Mouse (Mus musculus) liver, embryonic 13.5 days (tissue): ENCODE data around the gene Ubr3. TPM values are rescaled to one million over a fixed set of nuclear protein-coding genes. Genes with fewer than 3 reads are reported as not detected.
"Not testable (repeated sequence)": the region's sequence is repeated elsewhere in the genome, so short reads cannot be mapped to it uniquely, and the experiment has no call there.

ENCODE experiments used
- ATAC-seq: fragments of 200-750 bp; cut with Nextera tagmentation; 2 replicates; pipeline ENCODE4 v1.8.0; 2017; ENCODE audit warnings: low read depth, mild to moderate bottlenecking, moderate number of reproducible peaks, moderate library complexity
- DNase-seq: peaks from one replicate; pipeline ENCODE4 v3.0.0; 2022
- H3K27ac ChIP-seq: fragments of 300-500 bp; sonication (generic); 2 replicates; pipeline ENCODE4 v1.5.1; 2015; ENCODE audit warnings: moderate library complexity, mild to moderate bottlenecking, inconsistent platforms
- H3K27me3 ChIP-seq: fragments of 300-500 bp; sonication (generic); 2 replicates; pipeline ENCODE4 v1.6.1; 2015; ENCODE audit warnings: mild to moderate bottlenecking, inconsistent platforms
- H3K36me3 ChIP-seq: fragments of 300-500 bp; sonication (generic); 2 replicates; pipeline ENCODE4 v1.6.1; 2015; ENCODE audit warnings: mild to moderate bottlenecking, inconsistent platforms
- H3K4me1 ChIP-seq: fragments of 300-500 bp; sonication (generic); replicated peaks from 2 replicates; pipeline ENCODE4 v1.6.1; 2015; ENCODE audit warnings: inconsistent platforms
- H3K4me2 ChIP-seq: fragments of 300-500 bp; sonication (generic); 2 replicates; pipeline ENCODE4 v1.6.1; 2015; ENCODE audit warnings: inconsistent platforms, mild to moderate bottlenecking, moderate library complexity
- H3K4me3 ChIP-seq: fragments of 300-500 bp; sonication (generic); replicated peaks from 2 replicates; pipeline ENCODE4 v1.5.1; 2015; ENCODE audit warnings: mild to moderate bottlenecking, inconsistent platforms
- H3K9ac ChIP-seq: fragments of 300-500 bp; sonication (generic); 2 replicates; pipeline ENCODE4 v1.6.1; 2015; ENCODE audit warnings: mild to moderate bottlenecking, inconsistent platforms
- H3K9me3 ChIP-seq: fragments of 300-500 bp; sonication (generic); replicated peaks from 2 replicates; pipeline ENCODE4 v1.6.1; 2016; ENCODE audit warnings: inconsistent platforms
- WGBS: fragments of 180-500 bp; shearing (Covaris S2); methylation state at CpG from one replicate; pipeline ENCODE4 v1.1.7; 2015; ENCODE audit not compliant: insufficient replicate concordance; 5-methylcytosine and 5-hydroxymethylcytosine counted together
- polyA plus RNA-seq: library from polyadenylated mRNA; unstranded; fragments of >200 nt; fragmentation: Nextera tagmentation; extraction: Ambion mirVana; gene quantifications from 2 replicates; pipeline ENCODE4 v1.2.1, GENCODE M21; 2015

The Ubr3 gene
- polyA plus RNA-seq, 1 experiment from 2014 or later = 5.1 TPM

GRCm38 (mm10) chr2:69885451-69886305 lies 11.4 kb upstream of the Ubr3 start, which contains the start of gene Mettl5:
Gene Mettl5, minus strand, starts transcription at chr2:69885615.
- H3K4me1 ChIP-seq = peaks cover 18% of the 10 kb centered on the region
- H3K27me3 ChIP-seq = no peaks in the 10 kb centered on the region
- peak within 1 kb of the TSS; percentile 66 for H3K4me2 ChIP-seq
- H3K36me3 ChIP-seq = peaks cover 2% of the 10 kb centered on the region; the same call in 1 of the 2 replicates
- H3K27ac ChIP-seq = peak within 1 kb of the TSS; percentile 84
- DNase-seq (peak; percentile 84), ATAC-seq (peak; percentile 98)
- WGBS = under 1% methylated on average over 45 of the region's 45 CpGs
- H3K9ac ChIP-seq = peak within 1 kb of the TSS; percentile 94
- H3K4me3 ChIP-seq = peak within 1 kb of the TSS; percentile 87
- no peaks in the 10 kb centered on the region for H3K9me3 ChIP-seq

GRCm38 (mm10) chr2:69888957-69889356 lies 8.1 kb upstream of the Ubr3 start:
- Histone ChIP-seq H3K27me3 (no peaks in the 10 kb centered on the region), H3K4me3 (no peak overlapping the region), H3K4me2 (no peak overlapping the region), H3K36me3 (no peaks in the 10 kb centered on the region), H3K4me1 (peaks cover 30% of the 10 kb centered on the region), H3K9ac (no peak overlapping the region), H3K27ac (no peak overlapping the region), H3K9me3 (no peaks in the 10 kb centered on the region)
- 56% methylated on average over 2 of the region's 2 CpGs for WGBS
- ATAC-seq (no peak), DNase-seq (no peak)

- Histone ChIP-seq H3K4me3 (no peak overlapping the region), H3K27me3 (no peaks in the 10 kb centered on the region), H3K4me2 (no peak overlapping the region), H3K4me1 (peaks cover 26% of the 10 kb centered on the region), H3K9me3 (no peaks in the 10 kb centered on the region), H3K36me3 (no peaks in the 10 kb centered on the region), H3K27ac (no peak overlapping the region), H3K9ac (no peak overlapping the region)
- 33% methylated on average over 7 of the region's 7 CpGs for WGBS
- ATAC-seq = no peak
- DNase-seq = no peak
Observed at GRCm38 (mm10) chr2:69890843-69891242, 6.2 kb upstream of the Ubr3 start.

- no peaks in the 10 kb centered on the region for H3K36me3 ChIP-seq
- H3K9me3 ChIP-seq = no peaks in the 10 kb centered on the region
- H3K4me3 ChIP-seq = no peak overlapping the region
- H3K4me2 ChIP-seq = no peak overlapping the region
- no peak for DNase-seq
- H3K9ac ChIP-seq = no peak overlapping the region
- 93% methylated on average over 1 of the region's 1 CpGs for WGBS
- peaks cover 31% of the 10 kb centered on the region for H3K4me1 ChIP-seq
- no peak overlapping the region for H3K27ac ChIP-seq
- ATAC-seq = no peak
- H3K27me3 ChIP-seq = no peaks in the 10 kb centered on the region
Observed at GRCm38 (mm10) chr2:69893145-69893544, 3.9 kb upstream of the Ubr3 start.

GRCm38 (mm10) chr2:69893891-69894290 lies 3.2 kb upstream of the Ubr3 start:
- no peak overlapping the region for H3K4me3 ChIP-seq
- 78% methylated on average over 5 of the region's 5 CpGs for WGBS
- H3K4me1 ChIP-seq = peaks cover 39% of the 10 kb centered on the region
- ATAC-seq (no peak), DNase-seq (no peak)
- no peak overlapping the region for H3K9ac ChIP-seq
- H3K36me3 ChIP-seq = no peaks in the 10 kb centered on the region
- no peak overlapping the region for H3K27ac ChIP-seq
- no peaks in the 10 kb centered on the region for H3K9me3 ChIP-seq
- no peak overlapping the region for H3K4me2 ChIP-seq
- no peaks in the 10 kb centered on the region for H3K27me3 ChIP-seq

GRCm38 (mm10) chr2:69895502-69896223 lies 1.4 kb upstream of the Ubr3 start:
- Histone ChIP-seq H3K27me3 (no peaks in the 10 kb centered on the region), H3K9ac (no peak overlapping the region), H3K4me1 (peaks cover 49% of the 10 kb centered on the region), H3K4me2 (peak overlapping the region; percentile 36), H3K36me3 (no peaks in the 10 kb centered on the region), H3K4me3 (no peak overlapping the region), H3K27ac (peak overlapping the region; percentile 74), H3K9me3 (no peaks in the 10 kb centered on the region)
- DNase-seq (no peak), ATAC-seq (no peak)
- 61% methylated on average over 14 of the region's 14 CpGs for WGBS

- Histone ChIP-seq H3K27ac (peak overlapping the region; percentile 74), H3K4me2 (peak overlapping the region; percentile 36)
- 45% methylated on average over 4 of the region's 4 CpGs for WGBS
Observed at GRCm38 (mm10) chr2:69896224-69896581, 843 bp upstream of the Ubr3 start.

GRCm38 (mm10) chr2:69897618-69898575 lies 851 bp downstream of the Ubr3 start:
- ATAC-seq (peak; percentile 79), DNase-seq (peak; percentile 72)
- peaks cover 40% of the 10 kb centered on the region for H3K4me1 ChIP-seq
- under 1% methylated on average over 54 of the region's 55 CpGs for WGBS
- H3K27ac ChIP-seq = peak overlapping the region; percentile 96
- H3K4me2 ChIP-seq = peak overlapping the region; percentile 96
- H3K36me3 ChIP-seq = peaks cover 2% of the 10 kb centered on the region; the same call in 1 of the 2 replicates
- H3K4me3 ChIP-seq = peak overlapping the region; percentile 99
- peak overlapping the region; percentile 99 for H3K9ac ChIP-seq
- no peaks in the 10 kb centered on the region for H3K9me3 ChIP-seq
- no peaks in the 10 kb centered on the region for H3K27me3 ChIP-seq

More at GRCm38 (mm10) chr2:69896224-69896581, 843 bp upstream of the Ubr3 start:
- DNase-seq (no peak), ATAC-seq (no peak)
- Histone ChIP-seq H3K27me3 (no peaks in the 10 kb centered on the region), H3K36me3 (no peaks in the 10 kb centered on the region), H3K9me3 (no peaks in the 10 kb centered on the region), H3K4me3 (no peak overlapping the region), H3K4me1 (peaks cover 44% of the 10 kb centered on the region), H3K9ac (peak overlapping the region; percentile 28; the same call in 1 of the 2 replicates)

GRCm38 (mm10) chr2:69903541-69903940 lies 6.5 kb downstream of the Ubr3 start:
- no peak overlapping the region for H3K4me3 ChIP-seq
- 72% methylated on average over 3 of the region's 3 CpGs for WGBS
- H3K27me3 ChIP-seq = no peaks in the 10 kb centered on the region
- H3K9ac ChIP-seq = no peak overlapping the region
- no peak for ATAC-seq
- peaks cover 15% of the 10 kb centered on the region for H3K4me1 ChIP-seq
- DNase-seq = no peak
- H3K27ac ChIP-seq = no peak overlapping the region
- no peaks in the 10 kb centered on the region for H3K9me3 ChIP-seq
- peaks cover 2% of the 10 kb centered on the region; the same call in 1 of the 2 replicates for H3K36me3 ChIP-seq
- H3K4me2 ChIP-seq = no peak overlapping the region

- H3K4me2 ChIP-seq, DNase-seq, H3K9ac ChIP-seq, H3K27ac ChIP-seq, H3K27me3 ChIP-seq, ATAC-seq, H3K4me1 ChIP-seq, H3K36me3 ChIP-seq, H3K4me3 ChIP-seq, H3K9me3 ChIP-seq: not testable (repeated sequence)
- WGBS = 79% methylated on average over 4 of the region's 4 CpGs
Observed at GRCm38 (mm10) chr2:69907394-69907793, 10.3 kb downstream of the Ubr3 start.
